Mouse (Mus musculus): ENCODE results near the gene Aprt. TPM values are rescaled to one million over a fixed set of nuclear protein-coding genes. Genes with fewer than 3 reads are reported as not detected.
A peak's percentile ranks its signal among the peaks of the same experiment; 100 is the strongest.
"Not testable (repeated sequence)": the region's sequence is repeated elsewhere in the genome, so short reads cannot be mapped to it uniquely, and the experiment has no call there.

Gene Aprt
- polyA plus RNA-seq, 1 experiment from 2014 or later: 436 TPM

DNA sequence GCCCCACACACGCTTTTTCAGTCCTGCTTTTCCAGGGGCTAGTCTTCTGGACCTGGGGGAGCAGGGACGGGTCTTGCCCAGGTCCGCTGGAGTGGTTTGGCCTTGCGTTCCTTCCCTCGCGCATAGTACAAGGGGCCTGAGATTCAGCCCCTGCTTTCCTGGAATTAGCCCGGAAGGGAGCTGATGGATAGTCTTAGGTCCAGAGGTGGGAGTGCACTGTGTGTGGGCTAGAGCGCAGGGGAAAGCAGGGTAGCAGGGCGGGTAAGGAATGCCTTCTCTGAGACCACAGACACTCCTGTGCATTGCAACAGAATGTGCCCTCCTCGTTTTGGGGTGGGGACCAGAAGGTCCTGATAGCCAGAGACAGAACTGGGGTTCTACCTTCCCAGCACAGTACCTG, 407 bp upstream of the Aprt start:
- Histone ChIP-seq H3K27me3 (ENCODE audit: control insufficient read depth, insufficient read depth, low read length) (no peaks in the 10 kb centered on the region), H3K4me3 (ENCODE audit: low read depth, low read length) (peak overlapping the region; percentile 74), H3K9ac (replicated peaks; ENCODE audit: low read depth, low read length) (no peak overlapping the region; the same call in 1 of the 2 replicates), H3K4me2 (replicated peaks; ENCODE audit: low read depth, low read length) (peak overlapping the region; percentile 88), H3K36me3 (ENCODE audit: control insufficient read depth, insufficient read depth, low read length) (peaks cover 15% of the 10 kb centered on the region), H3K4me1 (ENCODE audit: control insufficient read depth, insufficient read depth, low read length) (peaks cover 36% of the 10 kb centered on the region), H3K9me3 (ENCODE audit: control insufficient read depth, low read depth, low read length) (no peaks in the 10 kb centered on the region), H3K27ac (ENCODE audit: low read length) (peak overlapping the region; percentile 74; the same call in 1 of the 2 replicates)
- ATAC-seq (ENCODE audit: insufficient number of reproducible peaks, insufficient read depth, low FRiP score, low read depth): peak; percentile 14; the same call in 1 of the 2 replicates
- 17% methylated on average over 10 of the region's 10 CpGs for WGBS

DNA sequence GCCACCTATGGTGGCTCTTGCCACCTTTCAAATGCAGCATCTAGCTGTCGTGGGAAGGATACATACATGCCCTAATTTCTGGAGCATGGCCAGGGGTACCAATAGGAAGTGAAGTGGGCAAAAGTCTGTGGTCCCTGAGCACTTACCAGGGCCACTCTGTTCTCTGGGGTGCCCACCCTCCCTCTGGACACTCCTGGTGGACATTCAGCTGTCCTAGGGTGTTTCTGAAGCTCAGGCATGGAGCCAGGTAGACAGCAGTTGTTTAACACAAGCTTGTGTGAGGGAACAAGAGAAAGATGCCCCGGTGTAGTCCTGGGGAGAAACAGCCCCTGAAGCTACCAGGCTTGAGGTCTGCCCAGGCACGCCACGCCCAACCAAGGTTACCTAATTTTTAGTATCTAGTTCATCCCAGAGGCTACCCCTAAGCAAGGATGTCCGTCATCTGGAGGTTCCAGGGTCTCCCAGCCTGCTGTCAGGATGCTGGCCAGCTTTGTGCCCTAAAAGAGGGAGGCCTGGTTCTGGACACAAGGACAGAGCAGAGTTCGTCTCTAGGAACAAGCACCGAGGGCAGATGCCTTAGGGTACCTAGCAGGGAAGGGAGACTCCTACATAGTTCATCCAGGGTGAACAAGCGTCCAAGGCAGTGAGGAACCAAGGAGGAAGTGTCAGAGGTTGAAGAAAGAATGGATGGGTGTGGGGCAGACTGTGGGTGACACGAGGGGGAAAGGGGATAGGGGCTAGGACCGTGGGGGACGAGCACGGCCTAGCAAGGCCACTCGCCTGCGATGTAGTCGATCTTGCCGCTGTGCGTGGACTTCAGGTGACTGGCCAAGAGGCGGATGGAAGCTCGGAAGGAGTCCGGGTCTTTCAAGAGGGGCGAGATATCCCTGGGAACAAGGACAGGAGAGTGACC, 718 bp downstream of the Aprt start:
- no peaks in the 10 kb centered on the region for H3K9me3 ChIP-seq (ENCODE audit: control insufficient read depth, low read depth, low read length)
- H3K4me1 ChIP-seq (ENCODE audit: control insufficient read depth, insufficient read depth, low read length): peaks cover 33% of the 10 kb centered on the region
- WGBS: 13% methylated on average over 21 of the region's 21 CpGs
- H3K4me3 ChIP-seq (ENCODE audit: low read depth, low read length): peak overlapping the region; percentile 74
- peak overlapping the region; percentile 88 for H3K4me2 ChIP-seq (replicated peaks; ENCODE audit: low read depth, low read length)
- H3K36me3 ChIP-seq (ENCODE audit: control insufficient read depth, insufficient read depth, low read length): peaks cover 26% of the 10 kb centered on the region
- no peak for ATAC-seq (ENCODE audit: insufficient number of reproducible peaks, insufficient read depth, low FRiP score, low read depth)
- H3K27ac ChIP-seq (ENCODE audit: low read length): peak overlapping the region; percentile 77
- no peaks in the 10 kb centered on the region for H3K27me3 ChIP-seq (ENCODE audit: control insufficient read depth, insufficient read depth, low read length)
- H3K9ac ChIP-seq (replicated peaks; ENCODE audit: low read depth, low read length): peak overlapping the region; percentile 83

DNA sequence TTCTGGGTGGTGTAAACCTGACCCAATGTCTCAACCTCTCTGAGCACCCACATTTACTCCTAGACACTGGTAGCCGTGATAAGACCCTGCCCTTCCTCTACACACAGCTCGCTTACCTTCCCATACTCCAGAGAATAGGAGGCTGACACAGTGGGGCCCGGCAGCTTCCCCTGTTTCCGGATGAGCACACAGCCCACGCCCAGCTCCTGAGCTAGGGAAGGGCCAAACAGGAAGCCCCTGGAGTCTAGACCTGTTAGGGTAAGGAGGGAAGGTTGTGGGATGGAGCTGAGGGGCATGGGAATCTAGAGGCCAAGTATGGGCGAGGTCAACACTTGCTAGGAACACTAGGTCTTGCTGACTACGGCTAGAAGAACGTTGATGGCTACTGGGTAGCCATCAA, 1.4 kb downstream of the Aprt start:
- Histone ChIP-seq H3K9me3 (ENCODE audit: control insufficient read depth, low read depth, low read length) (no peaks in the 10 kb centered on the region), H3K4me1 (ENCODE audit: control insufficient read depth, insufficient read depth, low read length) (peaks cover 32% of the 10 kb centered on the region), H3K4me3 (ENCODE audit: low read depth, low read length) (peak overlapping the region; percentile 74), H3K27me3 (ENCODE audit: control insufficient read depth, insufficient read depth, low read length) (no peaks in the 10 kb centered on the region), H3K9ac (replicated peaks; ENCODE audit: low read depth, low read length) (0 out of 2 replicates have a peak overlapping the region, but pooled peaks have one; percentile 83), H3K36me3 (ENCODE audit: control insufficient read depth, insufficient read depth, low read length) (peaks cover 33% of the 10 kb centered on the region), H3K4me2 (replicated peaks; ENCODE audit: low read depth, low read length) (peak overlapping the region; percentile 88), H3K27ac (ENCODE audit: low read length) (no peak overlapping the region; the same call in 1 of the 2 replicates)
- no peak for ATAC-seq (ENCODE audit: insufficient number of reproducible peaks, insufficient read depth, low FRiP score, low read depth)
- 55% methylated on average over 8 of the region's 8 CpGs for WGBS

DNA sequence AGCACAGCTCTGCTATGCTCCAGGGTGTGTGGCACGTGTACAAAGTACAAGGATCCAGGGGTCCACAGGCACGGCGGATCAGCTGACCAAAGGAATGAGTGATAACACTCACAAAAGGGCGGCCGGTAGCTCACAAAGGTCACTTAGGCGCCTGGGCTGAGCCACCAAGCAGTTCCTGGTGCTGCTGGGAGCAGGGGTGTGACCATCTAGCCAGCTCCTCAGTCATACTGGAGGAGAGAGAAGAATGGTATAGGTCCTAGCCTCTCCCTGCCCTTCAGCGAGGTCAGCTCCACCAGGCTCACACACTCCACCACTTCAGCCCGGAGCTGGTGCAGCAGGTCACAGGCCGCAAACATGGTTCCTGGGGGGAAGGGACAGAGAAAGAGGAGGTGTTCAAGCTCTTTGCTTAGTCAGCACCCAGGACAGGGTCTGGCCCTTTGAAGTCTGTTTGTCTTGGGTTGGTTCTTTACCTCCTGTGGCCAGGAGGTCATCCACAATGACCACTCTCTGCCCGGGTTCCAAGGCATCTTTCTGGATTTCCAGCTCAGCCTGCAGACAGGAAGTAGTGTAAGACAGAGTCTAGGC, 1.9 kb downstream of the Aprt start:
- H3K4me2 ChIP-seq (replicated peaks; ENCODE audit: low read depth, low read length): peak overlapping the region; percentile 88
- H3K36me3 ChIP-seq (ENCODE audit: control insufficient read depth, insufficient read depth, low read length): peaks cover 39% of the 10 kb centered on the region
- no peak for ATAC-seq (ENCODE audit: insufficient number of reproducible peaks, insufficient read depth, low FRiP score, low read depth)
- H3K4me1 ChIP-seq (ENCODE audit: control insufficient read depth, insufficient read depth, low read length): peaks cover 32% of the 10 kb centered on the region
- H3K9ac ChIP-seq (replicated peaks; ENCODE audit: low read depth, low read length): no peak overlapping the region
- no peaks in the 10 kb centered on the region for H3K27me3 ChIP-seq (ENCODE audit: control insufficient read depth, insufficient read depth, low read length)
- no peak overlapping the region for H3K4me3 ChIP-seq (ENCODE audit: low read depth, low read length)
- 19% methylated on average over 10 of the region's 10 CpGs for WGBS
- no peaks in the 10 kb centered on the region for H3K9me3 ChIP-seq (ENCODE audit: control insufficient read depth, low read depth, low read length)
- H3K27ac ChIP-seq (ENCODE audit: low read length): peak overlapping the region; percentile 55; the same call in 1 of the 2 replicates

DNA sequence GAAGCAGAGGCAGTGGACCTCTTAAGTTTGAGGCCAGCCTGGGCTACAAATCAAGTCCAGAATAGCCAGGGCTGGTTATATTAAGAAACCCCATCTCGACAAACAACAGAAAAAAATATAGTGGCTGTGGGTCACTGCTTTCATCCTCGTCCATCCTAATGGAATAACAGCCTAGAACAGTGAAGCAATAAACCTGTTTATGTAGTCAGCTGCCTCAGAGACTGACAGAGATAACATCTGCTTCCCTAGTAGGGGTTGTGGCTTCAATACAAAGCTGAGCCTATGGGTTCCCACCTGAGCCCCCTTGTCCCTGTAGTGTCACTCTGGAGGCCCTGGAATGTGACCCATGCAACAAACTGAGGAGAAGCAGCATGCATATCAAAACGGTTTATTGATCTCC, 2.4 kb downstream of the Aprt start:
- H3K36me3 ChIP-seq (ENCODE audit: control insufficient read depth, insufficient read depth, low read length): peaks cover 40% of the 10 kb centered on the region
- 35% methylated on average over 3 of the region's 3 CpGs for WGBS
- H3K9ac ChIP-seq (replicated peaks; ENCODE audit: low read depth, low read length): no peak overlapping the region
- H3K27me3 ChIP-seq (ENCODE audit: control insufficient read depth, insufficient read depth, low read length): no peaks in the 10 kb centered on the region
- H3K4me2 ChIP-seq (replicated peaks; ENCODE audit: low read depth, low read length): no peak overlapping the region
- no peak for ATAC-seq (ENCODE audit: insufficient number of reproducible peaks, insufficient read depth, low FRiP score, low read depth)
- H3K27ac ChIP-seq (ENCODE audit: low read length): peak overlapping the region; percentile 55; the same call in 1 of the 2 replicates
- H3K9me3 ChIP-seq (ENCODE audit: control insufficient read depth, low read depth, low read length): no peaks in the 10 kb centered on the region
- H3K4me3 ChIP-seq (ENCODE audit: low read depth, low read length): no peak overlapping the region
- peaks cover 32% of the 10 kb centered on the region for H3K4me1 ChIP-seq (ENCODE audit: control insufficient read depth, insufficient read depth, low read length)

DNA sequence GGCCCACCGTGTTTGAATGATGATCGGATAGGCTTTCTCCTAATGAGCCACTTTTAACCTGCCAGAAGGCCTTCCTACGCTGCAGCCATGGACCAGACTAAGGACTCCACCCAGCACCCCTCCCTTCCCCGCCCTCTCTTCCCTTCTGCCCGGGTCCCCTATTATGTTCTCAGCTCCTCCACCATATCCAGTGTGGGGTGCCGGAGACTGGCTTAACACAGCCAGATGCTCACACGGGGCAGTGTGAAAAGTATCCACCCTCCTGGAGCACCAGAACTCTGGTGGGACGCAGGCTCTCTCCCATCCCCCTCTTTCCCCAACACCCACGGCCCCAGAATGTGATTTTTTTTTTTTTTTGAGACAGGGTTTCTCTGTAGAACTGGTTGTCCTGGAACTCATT, 3.1 kb downstream of the Aprt start:
- no peak for ATAC-seq (ENCODE audit: insufficient number of reproducible peaks, insufficient read depth, low FRiP score, low read depth)
- Histone ChIP-seq H3K4me1 (ENCODE audit: control insufficient read depth, insufficient read depth, low read length) (peaks cover 32% of the 10 kb centered on the region), H3K4me3 (ENCODE audit: low read depth, low read length) (no peak overlapping the region), H3K4me2 (replicated peaks; ENCODE audit: low read depth, low read length) (no peak overlapping the region), H3K36me3 (ENCODE audit: control insufficient read depth, insufficient read depth, low read length) (peaks cover 40% of the 10 kb centered on the region), H3K27me3 (ENCODE audit: control insufficient read depth, insufficient read depth, low read length) (no peaks in the 10 kb centered on the region), H3K9me3 (ENCODE audit: control insufficient read depth, low read depth, low read length) (no peaks in the 10 kb centered on the region), H3K9ac (replicated peaks; ENCODE audit: low read depth, low read length) (no peak overlapping the region), H3K27ac (ENCODE audit: low read length) (no peak overlapping the region)
- WGBS: 59% methylated on average over 9 of the region's 9 CpGs

DNA sequence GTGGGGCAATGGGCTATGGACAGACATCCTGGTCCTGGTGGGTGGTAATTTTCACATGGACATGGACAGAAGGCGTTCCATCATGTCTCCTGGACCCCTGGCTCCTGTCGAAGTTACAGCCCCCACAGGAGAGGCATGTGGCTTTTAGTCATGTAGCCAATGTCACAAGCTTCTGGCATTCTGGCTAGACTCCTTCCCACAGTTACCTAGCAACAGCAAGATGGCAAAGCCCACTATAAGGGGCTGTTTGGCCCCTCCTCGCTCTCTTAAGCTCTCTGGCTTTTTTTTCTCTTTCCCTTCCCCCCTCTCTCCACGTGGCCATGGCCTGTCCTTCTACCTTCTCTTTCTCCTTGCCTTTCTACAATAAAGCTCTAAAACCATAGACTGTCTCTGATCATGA, 3.5 kb downstream of the Aprt start:
- not testable (repeated sequence) for H3K27me3 ChIP-seq (ENCODE audit: control insufficient read depth, insufficient read depth, low read length); H3K4me2 ChIP-seq (replicated peaks; ENCODE audit: low read depth, low read length); H3K9ac ChIP-seq (replicated peaks; ENCODE audit: low read depth, low read length); ATAC-seq (ENCODE audit: insufficient number of reproducible peaks, insufficient read depth, low FRiP score, low read depth); H3K9me3 ChIP-seq (ENCODE audit: control insufficient read depth, low read depth, low read length); H3K4me3 ChIP-seq (ENCODE audit: low read depth, low read length); H3K27ac ChIP-seq (ENCODE audit: low read length)
- H3K36me3 ChIP-seq (ENCODE audit: control insufficient read depth, insufficient read depth, low read length): peaks cover 40% of the 10 kb centered on the region
- peaks cover 32% of the 10 kb centered on the region for H3K4me1 ChIP-seq (ENCODE audit: control insufficient read depth, insufficient read depth, low read length)
- WGBS: 40% methylated on average over 4 of the region's 4 CpGs

DNA sequence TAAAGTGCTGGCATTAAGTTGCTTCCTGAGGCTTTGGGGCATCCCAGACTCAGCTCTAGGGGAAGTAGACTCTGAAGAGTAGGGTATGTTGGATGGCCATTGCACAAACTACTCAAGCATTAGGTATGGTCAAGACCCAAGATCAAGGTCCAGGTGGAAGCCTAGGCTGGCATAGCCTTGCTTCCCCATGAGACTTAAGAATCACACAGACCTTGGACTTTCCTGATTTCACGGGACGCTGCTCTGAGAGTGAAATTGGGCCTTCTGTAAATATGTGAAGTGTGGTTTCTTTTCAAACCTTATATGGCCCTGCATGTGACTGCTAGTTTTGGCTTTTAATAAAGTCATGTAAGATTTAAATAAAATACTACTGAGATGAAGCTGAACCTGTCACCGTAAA, 4.0 kb downstream of the Aprt start:
- Histone ChIP-seq H3K9me3 (ENCODE audit: control insufficient read depth, low read depth, low read length) (no peaks in the 10 kb centered on the region), H3K4me2 (replicated peaks; ENCODE audit: low read depth, low read length) (no peak overlapping the region), H3K9ac (replicated peaks; ENCODE audit: low read depth, low read length) (no peak overlapping the region), H3K4me1 (ENCODE audit: control insufficient read depth, insufficient read depth, low read length) (peaks cover 32% of the 10 kb centered on the region), H3K27me3 (ENCODE audit: control insufficient read depth, insufficient read depth, low read length) (no peaks in the 10 kb centered on the region), H3K4me3 (ENCODE audit: low read depth, low read length) (no peak overlapping the region), H3K36me3 (ENCODE audit: control insufficient read depth, insufficient read depth, low read length) (peaks cover 40% of the 10 kb centered on the region), H3K27ac (ENCODE audit: low read length) (no peak overlapping the region)
- 81% methylated on average over 3 of the region's 3 CpGs for WGBS
- no peak for ATAC-seq (ENCODE audit: insufficient number of reproducible peaks, insufficient read depth, low FRiP score, low read depth)

Measured in stomach, embryonic 14.5 days (tissue).